Mouse (Mus musculus) thymus, postnatal 0 days (tissue): ENCODE measurements around the gene Gm21095. TPM values are rescaled to one million over a fixed set of nuclear protein-coding genes. Genes with fewer than 3 reads are reported as not detected.
"Not testable (repeated sequence)": the region's sequence is repeated elsewhere in the genome, so short reads cannot be mapped to it uniquely, and the experiment has no call there.

Experiments used
- DNase-seq: peaks from one replicate; pipeline ENCODE4 v3.0.0-alpha.2; 2015; ENCODE audit warnings: low spot score
- polyA plus RNA-seq: library from polyadenylated mRNA; unstranded; fragments of >200 nt; fragmentation: Nextera tagmentation; extraction: Ambion mirVana; gene quantifications from 2 replicates; pipeline ENCODE4 v1.2.1, GENCODE M21; 2015

The Gm21095 gene
- not detected in 2 replicates for polyA plus RNA-seq

DNA sequence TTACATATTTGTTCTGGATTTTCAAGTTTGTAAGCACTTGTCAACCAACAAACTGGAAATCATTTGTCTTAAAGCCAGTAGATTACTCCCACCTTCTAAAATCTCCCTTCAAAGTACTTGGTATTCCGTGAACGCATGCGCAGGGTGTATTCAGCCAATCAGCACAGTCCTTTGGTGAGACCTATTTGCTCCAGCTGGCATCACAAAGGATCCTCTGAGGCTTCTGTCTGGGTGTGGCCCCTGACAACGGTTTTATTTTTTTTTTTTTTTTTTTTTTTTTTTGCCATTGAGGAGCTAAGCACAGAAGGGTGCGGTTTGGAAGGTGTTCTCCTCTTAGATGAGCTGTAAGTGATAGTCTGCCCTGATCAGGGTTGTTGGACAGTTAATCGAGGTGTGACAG is at the start of gene Gm21095:
Gm21095 (plus strand) TSS at position 301 of the 400 bp plus-strand sequence.
- DNase-seq: not testable (repeated sequence)
